Mouse (Mus musculus) forelimb bud, embryonic 11.5 days (tissue): Measurements from ENCODE around the gene E2f8.

Experiments
- DNase-seq: peaks from one replicate; pipeline ENCODE4 v3.0.0-alpha.2; 2012; ENCODE audit warnings: low read depth, low spot score

E2f8 gene

GRCm38 (mm10) chr7:48855461-48855860 lies 25.9 kb downstream of the E2f8 start:
- no peak for DNase-seq

GRCm38 (mm10) chr7:48853496-48853895 lies 27.9 kb downstream of the E2f8 start:
- no peak for DNase-seq

GRCm38 (mm10) chr7:48851529-48852104 lies 29.8 kb downstream of the E2f8 start:
- DNase-seq, result no peak

GRCm38 (mm10) chr7:48847820-48848650 lies 33.4 kb downstream of the E2f8 start, which contains the start of gene Csrp3:
TSS of gene Csrp3 (minus strand) at chr7:48848033.
- DNase-seq, result no peak

GRCm38 (mm10) chr7:48846755-48847154 lies 34.6 kb downstream of the E2f8 start:
- no peak for DNase-seq

- DNase-seq, result peak; percentile 76
Measured at GRCm38 (mm10) chr7:48845213-48845973, 36.0 kb downstream of the E2f8 start.

GRCm38 (mm10) chr7:48843541-48843940 lies 37.9 kb downstream of the E2f8 start:
- no peak for DNase-seq

- no peak for DNase-seq
Measured at GRCm38 (mm10) chr7:48842353-48842752, 39.0 kb downstream of the E2f8 start.

GRCm38 (mm10) chr7:48841538-48841937 lies 39.9 kb downstream of the E2f8 start:
- no peak for DNase-seq

- no peak for DNase-seq
Measured at GRCm38 (mm10) chr7:48840545-48840944, 40.9 kb downstream of the E2f8 start.

- no peak for DNase-seq
Measured at GRCm38 (mm10) chr7:48838434-48838833, 43.0 kb downstream of the E2f8 start.

- no peak for DNase-seq
Measured at GRCm38 (mm10) chr7:48836949-48837348, 44.4 kb downstream of the E2f8 start.

GRCm38 (mm10) chr7:48834989-48835626 lies 46.3 kb downstream of the E2f8 start:
- no peak for DNase-seq

GRCm38 (mm10) chr7:48834371-48834970 lies 46.9 kb downstream of the E2f8 start:
- DNase-seq, result no peak

GRCm38 (mm10) chr7:48832735-48833134 lies 48.7 kb downstream of the E2f8 start:
- DNase-seq, result no peak

- DNase-seq, result no peak
Measured at GRCm38 (mm10) chr7:48830395-48830794, 51.0 kb downstream of the E2f8 start.

- DNase-seq, result no peak
Measured at GRCm38 (mm10) chr7:48829177-48829910, 52.1 kb downstream of the E2f8 start.

GRCm38 (mm10) chr7:48825170-48825569 lies 56.2 kb downstream of the E2f8 start:
- no peak for DNase-seq

GRCm38 (mm10) chr7:48824671-48825070 lies 56.7 kb downstream of the E2f8 start:
- no peak for DNase-seq

- no peak for DNase-seq
Measured at GRCm38 (mm10) chr7:48823621-48824020, 57.8 kb downstream of the E2f8 start.

- DNase-seq, result no peak
Measured at GRCm38 (mm10) chr7:48821654-48822053, 59.7 kb downstream of the E2f8 start.
